Mouse (Mus musculus) brain, adult 2 months (tissue): Measurements from ENCODE around the gene Krtcap3.

Experiments used
- DNase-seq: peaks from one replicate; pipeline ENCODE4 v3.0.0; 2011; ENCODE audit warnings: low read depth, low spot score

Krtcap3 gene

GRCm38 (mm10) chr5:31298486-31298885 is 47.0 kb downstream of the Krtcap3 start:
- DNase-seq: no peak

GRCm38 (mm10) chr5:31301866-31302265 is 50.4 kb downstream of the Krtcap3 start:
- no peak for DNase-seq
